Mouse (Mus musculus) hematopoietic stem cell, adult 5-6 weeks (primary cell): ENCODE measurements around the gene Ppm1n. TPM values are rescaled to one million over a fixed set of nuclear protein-coding genes. Genes with fewer than 3 reads are reported as not detected.

ENCODE experiments used
- total RNA-seq: library from RNA; stranded (forward); fragments of 172-1452, 232-1000 nt; gene quantifications from 2 replicates; pipeline ENCODE4 v1.2.3, GENCODE M21; 2017

Ppm1n gene
- total RNA-seq, 1 experiment from 2014 or later, result not detected

Other genes starting within 250 kb of the Ppm1n start
- not detected in 2 replicates for gene Rsph6a, start 225.4 kb downstream of the Ppm1n start, total RNA-seq
- 13.5 TPM in 2 replicates for gene Dmwd, start 203.8 kb downstream of the Ppm1n start, total RNA-seq
- gene Dmpk, start 196.2 kb downstream of the Ppm1n start, total RNA-seq, result 3.6 TPM in 1 of 2 replicates, not detected in the other
- gene Six5, start 185.5 kb downstream of the Ppm1n start, total RNA-seq, result 7.9 and 9.3 TPM in 2 replicates
- 0.50 and 1.1 TPM in 2 replicates for gene Gm4969, start 161.7 kb downstream of the Ppm1n start, total RNA-seq
- 7.8 and 8.3 TPM in 2 replicates for gene Fbxo46, start 160.2 kb downstream of the Ppm1n start, total RNA-seq
- 3.5 and 4.8 TPM in 2 replicates for gene Qpctl, start 130.8 kb downstream of the Ppm1n start, total RNA-seq
- 55.1 and 97.6 TPM in 2 replicates for gene Snrpd2, start 130.3 kb downstream of the Ppm1n start, total RNA-seq
- not detected in 2 replicates for gene Gipr, start 113.9 kb downstream of the Ppm1n start, total RNA-seq
- gene Eml2, start 103.6 kb downstream of the Ppm1n start, total RNA-seq, result 20.0 and 23.6 TPM in 2 replicates
- 0.74 and 1.4 TPM in 2 replicates for gene Gpr4, start 67.5 kb downstream of the Ppm1n start, total RNA-seq
- 19.9 and 26.8 TPM in 2 replicates for gene Opa3, start 51.7 kb downstream of the Ppm1n start, total RNA-seq
- 99.8 and 117 TPM in 2 replicates for gene Vasp, start 8.2 kb downstream of the Ppm1n start, total RNA-seq
- not detected in 2 replicates for gene Rtn2, start 2.6 kb upstream of the Ppm1n start, total RNA-seq
- gene Fosb, start 30.0 kb upstream of the Ppm1n start, total RNA-seq, result 190 and 280 TPM in 2 replicates
- 20.0 and 28.0 TPM in 2 replicates for gene Ercc1, start 64.7 kb upstream of the Ppm1n start, total RNA-seq
- gene Cd3eap, start 79.4 kb upstream of the Ppm1n start, total RNA-seq, result 20.9 and 23.6 TPM in 2 replicates
- gene Ppp1r13l, start 79.7 kb upstream of the Ppm1n start, total RNA-seq, result 0.25 and 0.60 TPM in 2 replicates
- 32.3 and 42.5 TPM in 2 replicates for gene Ercc2, start 101.9 kb upstream of the Ppm1n start, total RNA-seq
- gene Klc3, start 124.0 kb upstream of the Ppm1n start, total RNA-seq, result 1.5 and 2.6 TPM in 2 replicates
- gene Ckm, start 124.7 kb upstream of the Ppm1n start, total RNA-seq, result 0.25 and 0.31 TPM in 2 replicates
- gene Mark4, start 178.8 kb upstream of the Ppm1n start, total RNA-seq, result 6.4 and 11.8 TPM in 2 replicates
- gene Exoc3l2, start 183.3 kb upstream of the Ppm1n start, total RNA-seq, result 2.2 and 3.8 TPM in 2 replicates
- 1.4 and 2.1 TPM in 2 replicates for gene Bloc1s3, start 228.3 kb upstream of the Ppm1n start, total RNA-seq
- 24.2 and 30.8 TPM in 2 replicates for gene Trappc6a, start 228.3 kb upstream of the Ppm1n start, total RNA-seq
- gene Nkpd1, start 237.8 kb upstream of the Ppm1n start, total RNA-seq, result 0.44 TPM in 1 of 2 replicates, not detected in the other